Mouse (Mus musculus) limb, embryonic 13.5 days (tissue): ENCODE data around the gene Armc8. TPM values are rescaled to one million over a fixed set of nuclear protein-coding genes. Genes with fewer than 3 reads are reported as not detected.

ENCODE experiments used
- ATAC-seq: fragments of 200-750 bp; cut with Nextera tagmentation; 2 replicates; pipeline ENCODE4 v1.8.0; 2017; ENCODE audit warnings: low read depth, moderate number of reproducible peaks, moderate TSS enrichment; ENCODE audit not compliant: low FRiP score
- H3K27ac ChIP-seq: fragments of 300-500 bp; sonication (generic); 2 replicates; pipeline ENCODE4 v1.5.1; 2015; ENCODE audit warnings: inconsistent platforms, mild to moderate bottlenecking, moderate library complexity
- H3K27me3 ChIP-seq: fragments of 300-500 bp; sonication (generic); 2 replicates; pipeline ENCODE4 v1.6.1; 2015; ENCODE audit warnings: mild to moderate bottlenecking, inconsistent platforms
- H3K36me3 ChIP-seq: fragments of 300-500 bp; sonication (generic); 2 replicates; pipeline ENCODE4 v1.6.1; 2015; ENCODE audit warnings: inconsistent platforms, mild to moderate bottlenecking, moderate library complexity
- H3K4me1 ChIP-seq: fragments of 300-500 bp; sonication (generic); 2 replicates; pipeline ENCODE4 v1.6.1; 2015; ENCODE audit warnings: inconsistent platforms
- H3K4me2 ChIP-seq: fragments of 300-500 bp; sonication (generic); replicated peaks from 2 replicates; pipeline ENCODE4 v1.6.1; 2015; ENCODE audit warnings: inconsistent platforms, mild to moderate bottlenecking, moderate library complexity
- H3K4me3 ChIP-seq: fragments of 300-500 bp; sonication (generic); 2 replicates; pipeline ENCODE4 v1.5.1; 2015; ENCODE audit warnings: moderate library complexity, mild to moderate bottlenecking, inconsistent platforms
- H3K9ac ChIP-seq: fragments of 300-500 bp; sonication (generic); 2 replicates; pipeline ENCODE4 v1.6.1; 2015; ENCODE audit warnings: mild to moderate bottlenecking, inconsistent platforms
- H3K9me3 ChIP-seq: fragments of 300-500 bp; sonication (generic); 2 replicates; pipeline ENCODE4 v1.6.1; 2016; ENCODE audit warnings: inconsistent platforms
- WGBS: fragments of 180-500 bp; shearing (Covaris S2); methylation state at CpG from one replicate; pipeline ENCODE4 v1.1.7; 2015; 5-methylcytosine and 5-hydroxymethylcytosine counted together
- polyA plus RNA-seq: library from polyadenylated mRNA; unstranded; fragments of >200 nt; fragmentation: Nextera tagmentation; extraction: Ambion mirVana; gene quantifications from 2 replicates; pipeline ENCODE4 v1.2.1, GENCODE M21; 2015

The Armc8 gene
- polyA plus RNA-seq, 1 experiment from 2014 or later, result 21.0 TPM

GRCm38 (mm10) chr9:99437781-99438565 is 130.7 kb downstream of the Armc8 start:
- Histone ChIP-seq H3K4me1 (peaks cover 34% of the 10 kb centered on the region), H3K4me2 (peak overlapping the region; percentile 89; the same call in 1 of the 2 replicates), H3K27me3 (peaks cover 27% of the 10 kb centered on the region), H3K9ac (no peak overlapping the region), H3K27ac (no peak overlapping the region), H3K4me3 (no peak overlapping the region), H3K36me3 (no peaks in the 10 kb centered on the region), H3K9me3 (no peaks in the 10 kb centered on the region)
- 78% methylated on average over 12 of the region's 12 CpGs for WGBS
- ATAC-seq, result no peak

- H3K27ac ChIP-seq, result peak within 1 kb of the TSS; percentile 83
- no peaks in the 10 kb centered on the region for H3K9me3 ChIP-seq
- H3K4me3 ChIP-seq, result peak within 1 kb of the TSS; percentile 82
- peaks cover 40% of the 10 kb centered on the region for H3K4me1 ChIP-seq
- peaks cover 27% of the 10 kb centered on the region for H3K27me3 ChIP-seq
- 15% methylated on average over 27 of the region's 27 CpGs for WGBS
- no peaks in the 10 kb centered on the region for H3K36me3 ChIP-seq
- peak within 1 kb of the TSS; percentile 89 for H3K4me2 ChIP-seq
- ATAC-seq, result no peak
- H3K9ac ChIP-seq, result peak within 1 kb of the TSS; percentile 91
Measured at GRCm38 (mm10) chr9:99437031-99437764, 131.5 kb downstream of the Armc8 start, which contains the start of gene Mras. Gene Mras, minus strand, starts transcription at chr9:99437381.

GRCm38 (mm10) chr9:99436182-99437030 is 132.3 kb downstream of the Armc8 start:
- peaks cover 23% of the 10 kb centered on the region for H3K27me3 ChIP-seq
- H3K36me3 ChIP-seq, result no peaks in the 10 kb centered on the region
- peak overlapping the region; percentile 89 for H3K4me2 ChIP-seq
- ATAC-seq, result peak; percentile 67
- H3K9ac ChIP-seq, result peak overlapping the region; percentile 91
- peaks cover 43% of the 10 kb centered on the region for H3K4me1 ChIP-seq
- H3K9me3 ChIP-seq, result no peaks in the 10 kb centered on the region
- H3K27ac ChIP-seq, result peak overlapping the region; percentile 83
- H3K4me3 ChIP-seq, result peak overlapping the region; percentile 82
- under 1% methylated on average over 60 of the region's 86 CpGs for WGBS

- Histone ChIP-seq H3K4me3 (peak overlapping the region; percentile 82), H3K4me2 (peak overlapping the region; percentile 89), H3K27me3 (peaks cover 23% of the 10 kb centered on the region), H3K36me3 (no peaks in the 10 kb centered on the region), H3K4me1 (peaks cover 43% of the 10 kb centered on the region), H3K9ac (peak overlapping the region; percentile 91), H3K9me3 (no peaks in the 10 kb centered on the region), H3K27ac (peak overlapping the region; percentile 83)
- peak; percentile 13 for ATAC-seq
- WGBS, result 9% methylated on average over 16 of the region's 16 CpGs
Measured at GRCm38 (mm10) chr9:99435619-99436181, 133.0 kb downstream of the Armc8 start.

GRCm38 (mm10) chr9:99434892-99435618 is 133.6 kb downstream of the Armc8 start:
- peak overlapping the region; percentile 91 for H3K9ac ChIP-seq
- no peaks in the 10 kb centered on the region for H3K36me3 ChIP-seq
- peaks cover 43% of the 10 kb centered on the region for H3K4me1 ChIP-seq
- peak overlapping the region; percentile 83 for H3K27ac ChIP-seq
- no peaks in the 10 kb centered on the region for H3K9me3 ChIP-seq
- peak overlapping the region; percentile 82 for H3K4me3 ChIP-seq
- H3K4me2 ChIP-seq, result peak overlapping the region; percentile 89
- peak; percentile 54 for ATAC-seq
- H3K27me3 ChIP-seq, result peaks cover 23% of the 10 kb centered on the region
- 7% methylated on average over 14 of the region's 14 CpGs for WGBS

- H3K36me3 ChIP-seq, result no peaks in the 10 kb centered on the region
- H3K4me2 ChIP-seq, result no peak overlapping the region
- peaks cover 51% of the 10 kb centered on the region for H3K4me1 ChIP-seq
- 78% methylated on average over 4 of the region's 4 CpGs for WGBS
- H3K27ac ChIP-seq, result no peak overlapping the region
- no peak for ATAC-seq
- no peak overlapping the region for H3K9ac ChIP-seq
- no peak overlapping the region for H3K4me3 ChIP-seq
- no peaks in the 10 kb centered on the region for H3K9me3 ChIP-seq
- peaks cover 2% of the 10 kb centered on the region for H3K27me3 ChIP-seq
Measured at GRCm38 (mm10) chr9:99432478-99432877, 136.2 kb downstream of the Armc8 start.

- no peak for ATAC-seq
- Histone ChIP-seq H3K27me3 (no peaks in the 10 kb centered on the region), H3K9ac (no peak overlapping the region), H3K9me3 (no peaks in the 10 kb centered on the region), H3K36me3 (no peaks in the 10 kb centered on the region), H3K4me3 (no peak overlapping the region), H3K27ac (no peak overlapping the region), H3K4me1 (peaks cover 46% of the 10 kb centered on the region), H3K4me2 (no peak overlapping the region)
- 61% methylated on average over 6 of the region's 6 CpGs for WGBS
Measured at GRCm38 (mm10) chr9:99431963-99432362, 136.7 kb downstream of the Armc8 start.

- H3K4me1 ChIP-seq, result peaks cover 46% of the 10 kb centered on the region
- no peaks in the 10 kb centered on the region for H3K9me3 ChIP-seq
- H3K4me3 ChIP-seq, result no peak overlapping the region
- no peaks in the 10 kb centered on the region; the same call in 1 of the 2 replicates for H3K36me3 ChIP-seq
- H3K27ac ChIP-seq, result no peak overlapping the region
- H3K4me2 ChIP-seq, result no peak overlapping the region
- no peak overlapping the region for H3K9ac ChIP-seq
- ATAC-seq, result no peak
- 92% methylated on average over 8 of the region's 8 CpGs for WGBS
- H3K27me3 ChIP-seq, result no peaks in the 10 kb centered on the region
Measured at GRCm38 (mm10) chr9:99431346-99431745, 137.4 kb downstream of the Armc8 start.

- Histone ChIP-seq H3K4me1 (peaks cover 48% of the 10 kb centered on the region), H3K27ac (no peak overlapping the region), H3K9me3 (no peaks in the 10 kb centered on the region), H3K36me3 (no peaks in the 10 kb centered on the region; the same call in 1 of the 2 replicates), H3K4me2 (no peak overlapping the region), H3K27me3 (no peaks in the 10 kb centered on the region), H3K9ac (no peak overlapping the region), H3K4me3 (no peak overlapping the region)
- WGBS, result 79% methylated on average over 6 of the region's 6 CpGs
- ATAC-seq, result no peak
Measured at GRCm38 (mm10) chr9:99430806-99431205, 137.9 kb downstream of the Armc8 start.

- Histone ChIP-seq H3K27me3 (no peaks in the 10 kb centered on the region), H3K27ac (no peak overlapping the region), H3K9me3 (no peaks in the 10 kb centered on the region), H3K4me3 (no peak overlapping the region), H3K4me2 (no peak overlapping the region), H3K4me1 (peaks cover 49% of the 10 kb centered on the region), H3K36me3 (no peaks in the 10 kb centered on the region; the same call in 1 of the 2 replicates), H3K9ac (no peak overlapping the region)
- no peak for ATAC-seq
- WGBS, result 83% methylated on average over 3 of the region's 3 CpGs
Measured at GRCm38 (mm10) chr9:99429845-99430244, 138.9 kb downstream of the Armc8 start.
